Mouse (Mus musculus) kidney, postnatal 4 days (tissue): Measurements from ENCODE around the gene Asic2.

ENCODE experiments used
- DNase-seq, 2 experiments: peaks; one replicate each; pipeline ENCODE4 v3.0.0; 2021; ENCODE audit warnings: mixed read lengths in 2 of 2

Asic2 gene

GRCm38 (mm10) chr11:80974616-80975015 lies 993.6 kb downstream of the Asic2 start:
- no peak for DNase-seq

DNA sequence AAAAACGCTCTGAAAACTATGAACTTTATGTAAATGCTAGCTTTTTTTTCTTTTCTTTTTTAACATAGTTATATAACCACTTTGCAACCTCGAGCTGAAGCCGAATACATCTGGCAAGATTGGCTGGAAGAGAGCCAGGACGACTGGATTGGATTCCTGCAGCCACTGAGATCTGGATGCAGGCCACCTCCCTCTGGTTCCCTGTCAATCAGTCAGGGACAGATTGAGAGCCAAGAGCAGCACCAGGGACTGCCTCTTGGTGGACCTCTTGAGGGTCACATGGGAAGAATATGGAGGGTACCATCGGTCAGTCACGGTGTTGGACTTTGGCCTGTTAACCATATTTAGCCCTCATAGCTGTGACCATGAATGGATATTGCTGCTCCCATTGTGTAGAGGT lies 994.3 kb downstream of the Asic2 start:
- DNase-seq: peak; percentile 50 to 56

DNA sequence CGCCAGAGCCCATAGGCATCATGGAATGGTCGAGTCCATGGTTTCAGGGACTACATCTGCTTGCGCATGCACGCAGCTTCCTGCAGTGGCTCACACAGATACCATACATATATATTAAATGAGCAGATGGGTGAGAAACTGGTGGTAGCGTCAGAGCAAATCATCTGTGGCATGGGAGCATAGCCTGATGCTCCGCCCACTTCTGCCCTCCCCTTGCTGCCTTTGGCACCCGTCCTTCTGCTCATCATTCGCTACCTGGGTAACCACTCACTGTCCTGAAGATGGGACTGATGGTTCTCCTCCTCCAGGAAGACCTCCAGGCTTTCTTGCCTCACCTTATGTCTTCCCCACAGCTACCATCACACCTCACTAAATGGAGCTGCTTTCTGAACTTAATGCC lies 995.0 kb downstream of the Asic2 start:
- no peak for DNase-seq

GRCm38 (mm10) chr11:80967544-80967943 lies 1000.7 kb downstream of the Asic2 start:
- no peak for DNase-seq

- peak in 1 of 2 experiments; percentile 26 for DNase-seq
Observed at GRCm38 (mm10) chr11:80966040-80966439, 1002.2 kb downstream of the Asic2 start.

DNA sequence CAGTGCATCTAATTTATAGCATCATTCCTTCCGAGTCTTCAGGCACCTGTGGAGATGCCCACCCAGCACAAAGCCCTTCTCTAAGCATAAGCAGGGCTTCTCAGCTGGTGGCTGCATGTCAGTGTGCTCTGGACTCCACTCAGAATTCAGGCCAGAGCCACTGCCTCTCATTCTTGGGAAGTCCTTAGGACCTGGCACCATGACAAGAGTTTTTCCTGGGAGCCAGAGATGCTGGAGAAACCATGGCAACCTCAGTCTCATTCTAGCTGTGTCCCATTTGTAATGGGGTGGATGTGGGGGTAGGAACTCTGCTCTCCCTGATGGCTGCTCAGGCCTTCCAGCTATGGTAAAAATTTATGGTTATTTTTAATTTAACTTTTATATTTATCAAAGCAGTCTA lies 1006.9 kb downstream of the Asic2 start:
- DNase-seq: no peak

- DNase-seq: no peak
Observed at GRCm38 (mm10) chr11:80958086-80958671, 1010.1 kb downstream of the Asic2 start.

DNA sequence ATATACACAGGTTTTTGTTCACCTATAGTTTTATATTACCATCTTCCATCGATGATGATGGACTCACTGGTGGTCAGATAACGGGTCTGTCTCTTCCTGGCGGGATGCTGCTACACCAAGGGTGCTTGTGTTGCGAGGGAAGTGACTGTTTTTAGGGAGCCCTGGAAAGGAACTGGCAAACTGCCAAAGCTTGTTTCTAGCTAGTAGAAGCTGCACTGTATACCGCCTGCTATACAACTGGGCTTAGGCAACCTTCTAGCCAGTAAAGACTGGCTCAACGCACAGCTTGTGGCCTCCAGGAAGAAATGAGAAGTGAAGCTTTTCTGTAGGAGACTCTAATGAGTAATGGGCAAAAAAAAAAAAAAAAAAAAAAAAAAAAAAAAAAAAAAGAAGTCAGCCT lies 1012.3 kb downstream of the Asic2 start:
- DNase-seq: no peak

DNA sequence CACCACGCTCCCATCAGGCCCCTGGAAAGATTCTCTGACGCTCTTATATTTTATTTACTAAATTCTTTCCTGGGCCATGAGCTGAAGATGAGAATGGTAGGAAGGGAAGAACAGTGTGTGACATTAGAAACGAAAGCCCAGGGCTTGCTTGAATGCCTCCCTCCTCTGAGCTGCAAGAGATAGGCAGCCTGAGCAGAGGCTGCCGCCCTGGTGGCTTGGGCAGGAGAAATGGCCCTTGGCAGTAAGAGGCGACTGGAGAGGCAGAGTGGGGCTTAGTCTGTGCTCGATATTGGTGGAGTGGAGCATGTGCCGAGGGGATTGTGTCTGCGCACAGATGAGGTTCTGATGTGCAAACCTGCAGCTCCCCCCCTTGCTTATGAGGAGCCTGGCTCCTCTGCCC lies 1014.1 kb downstream of the Asic2 start:
- DNase-seq: no peak

DNA sequence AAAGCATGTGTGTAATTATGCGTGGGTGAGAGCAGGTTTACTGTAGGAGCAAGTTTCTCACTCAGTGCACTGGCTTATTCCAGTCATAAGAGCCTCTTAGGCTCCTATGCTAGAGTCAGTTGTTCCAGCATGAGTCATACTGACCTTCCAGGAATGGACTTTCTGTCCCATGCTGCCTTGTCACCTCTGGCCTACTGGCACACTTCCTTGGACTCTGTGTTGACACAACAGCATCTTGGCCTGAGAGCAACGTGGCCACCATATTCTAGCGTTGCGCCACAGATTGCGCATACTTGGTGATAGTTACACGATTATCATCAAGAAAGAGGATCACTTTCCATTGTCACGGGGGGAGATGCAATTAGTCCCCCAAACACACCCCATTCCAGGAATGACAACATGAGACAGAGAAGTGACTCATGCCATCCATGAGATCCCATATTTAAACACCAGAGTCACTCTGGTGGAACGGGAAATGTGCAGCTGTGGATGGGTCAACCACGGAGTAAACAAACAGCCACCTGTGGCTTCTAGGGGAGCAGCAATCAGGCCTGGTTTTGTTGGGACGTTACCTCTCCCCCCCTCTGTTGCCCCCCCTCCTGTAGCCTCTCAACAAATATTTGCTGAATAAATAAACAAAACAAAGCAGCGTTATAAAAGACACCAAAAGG lies 1019.1 kb downstream of the Asic2 start:
- DNase-seq: no peak

- peak; percentile 10 to 30 for DNase-seq
Observed at GRCm38 (mm10) chr11:80948103-80948502, 1020.2 kb downstream of the Asic2 start.

DNA sequence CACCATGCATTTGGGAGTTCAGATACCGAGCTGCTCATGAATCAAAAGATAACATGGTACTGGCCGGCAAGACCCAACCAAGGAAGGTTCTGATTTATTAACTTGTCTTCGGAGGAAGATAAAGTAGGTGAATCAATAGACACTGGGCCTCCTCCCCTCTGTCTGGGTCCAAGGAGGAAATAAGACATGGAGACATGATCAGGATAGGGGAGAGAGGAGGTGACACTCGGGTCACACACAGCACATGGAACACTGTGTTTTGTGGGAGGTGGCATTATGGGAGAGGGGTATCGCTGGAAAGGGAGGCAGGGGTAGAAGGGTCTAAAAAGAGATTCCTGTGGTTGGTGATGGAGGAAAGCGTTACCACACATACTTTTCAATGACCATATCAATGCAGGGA lies 1022.1 kb downstream of the Asic2 start:
- no peak for DNase-seq

DNA sequence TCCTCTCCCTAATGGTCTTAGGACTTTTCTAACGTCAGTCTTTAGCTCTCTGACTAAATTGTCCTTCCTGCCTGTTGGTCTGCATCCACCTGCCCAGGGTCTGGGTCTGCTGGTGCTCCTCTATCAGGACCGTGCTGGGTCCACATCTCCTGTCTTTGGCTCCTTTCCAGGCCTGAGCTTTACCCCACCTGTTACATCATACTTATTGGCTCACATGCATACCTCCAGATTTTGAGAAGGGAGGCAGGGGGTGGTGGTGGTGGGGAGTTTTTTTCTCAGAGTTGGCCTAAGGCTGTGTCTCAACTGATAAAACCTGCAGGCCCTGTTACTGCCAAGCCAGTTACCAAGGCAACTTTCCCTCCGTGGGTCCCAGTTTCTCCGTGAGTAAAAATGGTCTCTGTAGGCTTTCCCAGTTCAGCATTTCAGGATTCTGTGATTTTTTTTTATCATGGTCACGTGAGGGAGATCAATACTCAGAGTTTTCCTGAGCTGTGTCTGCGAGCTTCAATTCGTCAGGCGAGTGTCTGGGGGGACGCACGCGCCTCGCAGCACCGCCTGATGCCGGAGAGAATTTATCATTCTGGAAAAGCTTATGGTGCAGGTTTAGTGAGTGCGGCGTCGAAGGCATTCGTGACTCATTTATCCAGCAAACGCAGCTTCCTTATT lies 1044.8 kb downstream of the Asic2 start:
- no peak for DNase-seq

DNA sequence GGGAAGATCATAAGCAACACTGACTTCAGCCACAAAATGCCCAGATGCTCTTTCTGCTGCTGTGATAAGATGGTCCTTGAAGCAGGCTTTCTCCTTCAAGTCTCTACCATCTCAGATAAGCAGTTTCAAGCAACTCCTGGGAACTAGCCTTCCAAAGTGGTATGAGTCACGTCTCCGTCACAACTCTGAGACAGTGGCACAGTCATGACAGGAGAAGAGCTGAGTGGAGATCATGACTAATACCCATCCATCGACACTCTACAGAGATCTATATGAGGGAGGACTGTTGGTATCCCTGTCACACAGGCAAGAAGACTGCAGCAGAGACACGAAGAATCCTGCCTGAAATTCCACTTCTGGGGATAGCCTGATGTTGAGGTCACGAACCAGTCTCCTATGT lies 1049.9 kb downstream of the Asic2 start:
- DNase-seq: no peak

- peak in 1 of 2 experiments; percentile 22 for DNase-seq
Observed at GRCm38 (mm10) chr11:80917688-80918087, 1050.6 kb downstream of the Asic2 start.

DNA sequence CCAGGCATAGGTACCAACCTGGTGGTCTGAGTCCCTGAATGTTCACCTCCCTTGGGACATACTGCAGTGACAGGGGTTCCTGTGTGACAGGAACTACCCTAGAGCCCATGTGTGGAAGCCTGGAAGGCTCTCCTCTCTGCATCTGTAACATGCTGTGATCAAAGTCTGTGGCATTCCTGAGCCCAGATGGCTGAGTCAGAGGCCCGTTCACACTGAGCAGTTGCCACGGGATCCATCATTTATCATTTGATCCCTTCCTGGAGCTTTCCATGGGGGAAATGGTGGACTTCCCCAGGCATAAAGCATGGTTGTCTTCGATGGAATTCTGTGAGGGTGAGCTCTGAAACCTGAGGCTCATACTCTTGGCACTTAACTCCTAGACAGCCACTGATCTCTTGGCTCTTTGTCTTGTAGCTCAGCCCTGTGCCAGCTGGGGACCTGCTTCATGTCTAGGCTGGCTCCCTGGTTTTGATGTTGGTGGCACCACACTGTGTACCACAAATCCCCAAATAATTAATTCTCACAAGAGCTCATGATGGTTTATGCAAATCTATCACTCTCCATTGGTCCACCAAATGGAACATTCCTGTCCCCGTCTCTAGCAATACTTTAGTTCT lies 1054.7 kb downstream of the Asic2 start:
- no peak for DNase-seq

DNA sequence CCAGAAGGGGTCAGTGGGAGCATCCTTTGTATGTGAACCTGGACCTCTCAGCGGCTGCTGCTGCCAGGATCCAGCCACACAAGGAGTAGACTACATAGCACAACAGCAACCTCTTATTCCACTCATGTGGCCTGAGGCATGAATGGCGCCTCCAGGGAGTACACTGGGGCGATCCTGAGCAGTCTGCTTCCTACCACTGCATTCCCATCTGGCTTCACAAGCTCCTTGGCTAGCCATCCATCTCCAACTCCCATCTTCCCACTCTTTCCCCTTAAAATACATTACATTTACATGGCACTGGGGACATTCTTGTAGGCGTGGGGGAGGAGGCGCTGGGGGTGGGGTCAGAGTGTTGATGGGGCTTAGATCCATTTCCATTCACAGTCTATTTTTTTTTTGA lies 1055.5 kb downstream of the Asic2 start:
- no peak for DNase-seq

GRCm38 (mm10) chr11:80907820-80908219 lies 1060.4 kb downstream of the Asic2 start:
- no peak for DNase-seq

GRCm38 (mm10) chr11:80906456-80906855 lies 1061.8 kb downstream of the Asic2 start:
- DNase-seq: peak; percentile 85

DNA sequence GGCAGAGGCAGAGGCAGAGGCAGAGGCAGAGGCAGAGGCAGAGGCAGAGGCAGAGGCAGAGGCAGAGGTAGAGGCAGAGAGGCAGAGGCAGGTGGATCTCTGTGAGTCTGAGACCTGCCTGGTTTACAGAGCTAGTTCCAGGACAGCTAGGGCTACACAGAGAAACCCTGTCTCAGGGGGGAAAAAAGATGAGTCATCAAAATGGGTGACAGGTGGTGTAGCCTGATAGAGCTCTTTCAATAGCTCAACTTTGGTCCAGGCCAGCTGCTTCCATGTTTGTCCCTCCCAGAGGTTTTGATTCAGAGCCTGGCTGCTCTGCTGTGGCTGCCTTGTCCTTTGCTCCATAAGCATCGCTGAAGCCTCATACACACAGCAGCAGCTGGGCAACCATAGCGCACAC lies 1063.7 kb downstream of the Asic2 start:
- no peak for DNase-seq

GRCm38 (mm10) chr11:80903426-80903825 lies 1064.8 kb downstream of the Asic2 start:
- peak; percentile 9 to 24 for DNase-seq

- DNase-seq: no peak
Observed at GRCm38 (mm10) chr11:80902664-80903063, 1065.6 kb downstream of the Asic2 start.

DNA sequence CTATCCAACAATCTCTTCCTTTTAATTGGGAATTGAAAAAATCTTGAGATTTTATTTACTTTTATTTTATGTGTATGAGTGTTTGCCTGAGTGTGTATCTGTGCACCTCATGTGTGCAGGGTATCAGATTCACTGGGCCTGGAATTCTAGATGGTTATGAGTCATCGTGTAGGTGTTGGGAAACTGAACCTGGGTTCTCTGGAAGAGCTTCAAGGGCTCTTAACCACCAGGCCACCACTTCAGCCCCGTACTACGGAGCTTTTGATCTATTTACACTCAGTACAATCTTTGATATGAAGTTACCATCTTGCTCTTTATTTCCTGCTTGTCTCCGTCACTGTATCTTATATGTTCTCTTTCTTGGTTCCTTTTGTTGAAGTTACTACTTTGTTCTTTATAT lies 1067.7 kb downstream of the Asic2 start:
- no peak for DNase-seq

DNA sequence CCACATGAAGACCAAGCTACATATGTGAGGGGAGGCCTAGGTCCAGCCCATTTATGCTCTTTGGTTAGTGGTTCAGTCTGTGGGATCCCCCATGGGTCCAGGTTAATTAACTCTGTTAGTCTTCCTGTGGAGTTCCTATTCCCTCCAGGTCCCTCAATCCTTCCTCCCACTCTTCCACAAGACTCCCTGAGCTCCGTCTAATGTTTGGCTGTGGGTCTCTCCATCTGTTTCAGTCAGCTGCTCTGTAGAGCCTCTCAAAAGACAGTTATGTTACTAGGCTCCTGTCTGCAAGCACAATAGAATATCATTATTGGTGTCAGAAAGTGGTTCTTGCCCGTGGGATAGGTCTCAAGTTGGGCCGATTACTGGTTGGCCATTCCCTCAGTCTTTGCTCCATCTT lies 1072.4 kb downstream of the Asic2 start:
- no peak for DNase-seq
